Mouse (Mus musculus) CH12F3 (cell line): Measurements from ENCODE around the gene Atf6.

Source experiments
- in situ Hi-C: fragments of 300-500 bp; cut with MboI; formaldehyde crosslinking; loops from 2 replicates; pipeline ENCODE4 v1.14.3; 2020; ENCODE audit warnings: low sequenced_read_pairs

The Atf6 gene

GRCm38 (mm10) chr1:170774431-170774830 is 93.1 kb downstream of the Atf6 start:
- in situ Hi-C loops: no loop called here

GRCm38 (mm10) chr1:170773506-170773905 is 94.1 kb downstream of the Atf6 start:
- in situ Hi-C loops: no loop called here

GRCm38 (mm10) chr1:170771437-170772003 is 96.1 kb downstream of the Atf6 start:
- in situ Hi-C loops: no loop called here

GRCm38 (mm10) chr1:170770691-170771090 is 96.9 kb downstream of the Atf6 start:
- in situ Hi-C loops: no loop called here

DNA sequence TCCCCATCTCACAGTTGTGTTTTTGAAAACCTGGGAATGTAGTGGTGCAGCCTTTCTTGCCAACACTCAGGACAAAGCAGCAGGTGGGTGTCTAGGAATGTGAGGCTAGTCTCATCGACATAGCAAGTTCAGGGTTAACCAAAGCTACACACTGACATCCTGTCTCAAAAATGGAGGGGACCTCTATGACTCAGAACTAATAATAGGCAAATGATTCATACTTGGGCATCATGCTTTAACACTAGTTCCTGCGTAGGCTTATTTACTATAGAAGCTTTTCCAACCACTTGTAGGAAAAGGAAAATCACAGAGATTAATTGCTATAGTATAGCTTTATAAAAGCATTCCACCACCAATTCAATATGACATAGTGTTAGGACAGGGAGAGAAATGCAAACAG is 100.6 kb downstream of the Atf6 start:
- in situ Hi-C loops: no loop called here

DNA sequence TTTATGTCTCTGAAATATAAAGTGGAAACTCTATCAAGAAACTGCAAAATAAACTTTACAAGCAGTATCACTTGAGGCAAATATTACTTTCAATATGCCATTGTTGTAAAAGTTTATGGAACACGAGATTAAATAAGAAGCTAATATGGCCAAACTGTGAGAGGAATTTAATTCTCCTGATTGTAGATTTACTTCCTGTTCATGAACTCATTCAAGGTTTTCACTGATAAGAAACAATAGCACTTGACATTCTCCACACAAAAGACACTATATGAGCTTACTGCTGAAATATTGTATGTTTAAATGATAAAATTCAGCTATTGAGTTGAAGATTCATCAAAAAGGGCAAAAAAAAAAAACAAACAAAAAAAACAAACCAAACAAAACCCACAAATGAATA is 102.8 kb downstream of the Atf6 start:
- in situ Hi-C loops: no loop called here

GRCm38 (mm10) chr1:170761634-170762033 is 105.9 kb downstream of the Atf6 start:
- in situ Hi-C loops: no loop called here

DNA sequence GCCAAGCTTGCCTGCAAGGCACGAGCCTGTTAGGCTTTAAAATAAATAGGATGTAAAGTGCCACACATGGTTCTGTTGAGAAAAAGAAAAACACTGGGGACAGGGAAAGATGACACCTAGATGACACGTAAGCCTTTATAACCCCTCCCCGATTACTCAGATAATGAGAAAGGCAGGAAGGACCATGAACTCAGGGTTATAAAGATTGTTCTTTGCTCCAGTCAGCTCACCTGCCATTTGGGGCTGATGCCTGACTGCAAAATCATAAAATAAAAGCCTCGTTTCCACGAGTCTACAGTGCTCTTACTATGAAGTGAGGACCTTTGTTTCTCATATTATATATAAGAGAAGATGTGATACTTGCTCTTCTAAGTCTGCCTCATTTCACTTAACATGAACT is 114.0 kb downstream of the Atf6 start:
- in situ Hi-C loops: no loop called here

DNA sequence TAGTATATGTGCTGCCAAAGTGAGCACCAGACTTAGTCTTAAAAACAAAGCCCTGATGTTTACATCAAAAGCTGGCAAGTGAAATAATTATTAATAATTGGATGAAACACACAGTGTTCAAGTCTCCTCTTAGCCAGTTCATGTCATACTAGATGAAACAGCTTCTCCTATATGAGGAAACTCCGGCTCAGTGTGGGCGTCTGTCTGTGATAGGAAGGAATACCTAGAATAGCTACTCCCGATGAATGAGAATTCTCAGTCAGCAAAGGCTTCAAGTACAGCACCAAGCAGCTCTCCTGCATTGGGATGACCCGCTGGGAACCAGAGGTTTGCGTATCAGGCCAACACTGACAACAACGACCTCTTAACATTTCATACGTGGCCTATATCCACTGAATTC is 115.8 kb downstream of the Atf6 start:
- in situ Hi-C loops: no loop called here

DNA sequence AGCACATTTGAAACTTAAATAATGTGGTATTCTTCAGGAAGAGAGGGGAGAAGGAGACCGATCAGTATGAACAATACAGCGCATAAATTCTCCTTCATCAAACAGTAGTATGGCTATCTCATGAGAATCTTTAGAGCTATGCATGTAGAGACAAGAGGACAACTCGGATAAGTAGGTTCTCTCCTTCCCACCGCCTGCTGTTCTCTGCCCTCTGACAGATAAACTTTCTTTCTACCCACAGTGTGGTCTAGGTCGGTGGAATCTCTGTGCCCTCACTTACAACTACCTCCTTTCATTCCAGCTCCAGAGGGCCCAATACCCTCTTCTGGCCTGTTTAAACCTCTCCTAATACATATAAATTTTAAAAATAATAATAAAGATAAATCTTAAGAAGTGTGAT is 121.0 kb downstream of the Atf6 start:
- in situ Hi-C loops: no loop called here

DNA sequence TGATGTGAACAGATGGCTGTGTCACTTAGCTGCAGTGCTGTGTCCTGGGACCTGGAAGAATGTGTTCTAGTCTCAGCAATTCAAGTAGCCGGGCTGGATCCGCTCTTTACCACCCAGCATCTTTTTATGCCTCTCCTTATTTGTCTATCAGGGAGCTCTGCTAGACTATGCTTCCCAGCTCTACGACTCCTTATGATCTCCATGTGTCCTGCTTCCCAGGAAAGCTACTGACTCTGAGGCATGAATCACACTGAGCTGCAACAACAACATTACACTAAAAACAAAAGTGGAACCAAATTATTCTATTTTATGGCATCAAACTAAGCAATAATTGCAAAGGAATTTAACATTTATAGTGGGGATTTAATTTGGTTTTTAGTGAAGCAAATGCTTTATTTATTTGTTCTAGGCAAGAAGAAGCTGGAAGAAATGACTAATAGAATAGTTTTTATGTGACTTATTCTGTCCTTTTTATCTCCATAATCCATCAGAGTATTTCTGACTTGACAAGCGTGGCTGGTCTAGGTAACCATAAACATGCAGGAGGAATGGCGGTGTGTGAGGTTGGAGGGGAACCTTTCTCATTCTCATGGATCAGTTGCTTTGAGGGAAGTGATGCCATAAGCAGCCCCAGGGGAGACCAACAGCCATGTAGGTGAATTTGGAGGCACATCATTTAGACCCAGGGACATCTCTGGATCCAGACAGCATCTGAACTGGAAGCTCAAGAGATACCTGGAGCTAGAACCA is 125.9 kb downstream of the Atf6 start:
- in situ Hi-C loops: no loop called here

GRCm38 (mm10) chr1:170734866-170735265 is 132.7 kb downstream of the Atf6 start:
- in situ Hi-C loops: no loop called here

DNA sequence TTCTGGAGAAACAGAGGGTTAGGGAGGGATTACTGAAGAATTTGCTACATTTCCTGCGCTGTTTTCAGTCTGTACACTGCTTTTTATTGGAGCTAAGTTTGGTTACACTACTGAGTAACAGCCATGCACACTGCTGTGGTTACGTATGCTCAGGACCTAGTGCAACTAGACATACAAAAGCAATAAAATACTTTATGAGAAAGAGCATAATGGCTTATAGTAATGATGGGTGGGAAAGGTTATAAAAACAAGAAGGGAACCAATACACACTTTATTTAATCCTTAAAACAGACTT is 135.0 kb downstream of the Atf6 start:
- in situ Hi-C loops: no loop called here

- in situ Hi-C loops: no loop called here
Measured at GRCm38 (mm10) chr1:170731865-170732595, 135.5 kb downstream of the Atf6 start.

DNA sequence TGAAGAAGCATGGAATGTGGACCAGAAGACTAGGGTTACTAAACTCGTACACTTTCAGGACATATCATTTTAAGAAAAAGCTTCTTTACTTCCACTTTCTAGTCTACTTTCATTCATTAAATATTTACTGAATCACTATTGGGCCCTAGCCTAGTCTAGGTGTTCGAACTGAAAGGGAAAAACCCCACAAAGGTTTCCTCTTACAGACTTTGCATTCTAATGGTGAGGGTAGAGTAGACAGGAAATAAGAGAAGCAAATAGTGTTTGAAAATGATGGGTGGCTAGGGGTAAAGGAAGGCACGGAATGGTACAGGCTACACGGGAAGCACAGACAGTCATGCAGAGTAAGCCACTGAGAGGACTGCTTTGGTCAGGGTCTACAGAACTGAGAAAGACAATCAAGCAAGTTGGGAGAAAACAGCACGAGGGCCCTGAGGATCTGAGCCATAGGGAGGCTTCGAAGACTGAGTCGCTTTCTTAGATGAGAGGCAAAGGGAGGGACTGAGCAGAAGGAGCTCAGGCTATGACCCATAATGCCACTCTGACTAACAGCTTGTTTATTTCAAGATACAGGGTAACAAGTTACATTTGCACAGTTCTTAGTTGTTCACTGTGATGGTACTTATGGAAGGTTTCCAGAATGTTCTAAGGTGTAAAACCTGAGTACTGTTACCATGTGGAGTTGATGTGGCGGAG is 138.2 kb downstream of the Atf6 start:
- in situ Hi-C loops: no loop called here

GRCm38 (mm10) chr1:170728524-170728923 is 139.0 kb downstream of the Atf6 start:
- in situ Hi-C loops: no loop called here

GRCm38 (mm10) chr1:170721560-170721959 is 146.0 kb downstream of the Atf6 start:
- in situ Hi-C loops: no loop called here

DNA sequence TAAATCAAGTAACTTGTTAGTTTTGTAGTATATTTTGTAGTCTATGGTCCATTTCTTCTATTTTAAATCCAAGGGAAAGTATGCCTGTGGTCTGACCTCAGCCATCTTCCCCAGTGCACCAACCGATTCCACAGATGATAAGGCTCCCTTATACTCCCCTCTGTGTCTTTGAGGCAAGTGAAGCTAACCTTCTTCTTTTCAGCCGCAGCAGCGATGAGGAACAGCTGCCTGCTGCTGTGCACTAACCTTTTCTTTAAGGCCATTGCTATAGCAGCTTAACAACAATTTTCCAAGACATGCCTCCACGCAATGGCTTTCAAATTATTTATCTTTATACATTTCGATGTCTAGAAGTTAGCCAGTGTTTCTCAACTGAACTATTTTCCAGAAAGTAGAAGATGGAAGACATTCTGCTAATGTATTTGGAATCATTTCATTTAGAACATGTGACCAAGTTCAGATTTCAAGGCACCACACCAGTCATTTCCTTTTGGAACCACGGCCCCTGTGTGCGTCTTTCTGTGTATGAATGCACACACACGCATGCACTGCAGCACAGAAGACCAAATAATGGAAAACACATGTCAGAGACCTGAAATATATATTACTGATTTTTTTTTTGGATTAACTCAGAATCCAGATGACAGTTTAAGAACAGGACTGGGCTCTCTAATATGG is 149.3 kb downstream of the Atf6 start:
- in situ Hi-C loops: no loop called here

DNA sequence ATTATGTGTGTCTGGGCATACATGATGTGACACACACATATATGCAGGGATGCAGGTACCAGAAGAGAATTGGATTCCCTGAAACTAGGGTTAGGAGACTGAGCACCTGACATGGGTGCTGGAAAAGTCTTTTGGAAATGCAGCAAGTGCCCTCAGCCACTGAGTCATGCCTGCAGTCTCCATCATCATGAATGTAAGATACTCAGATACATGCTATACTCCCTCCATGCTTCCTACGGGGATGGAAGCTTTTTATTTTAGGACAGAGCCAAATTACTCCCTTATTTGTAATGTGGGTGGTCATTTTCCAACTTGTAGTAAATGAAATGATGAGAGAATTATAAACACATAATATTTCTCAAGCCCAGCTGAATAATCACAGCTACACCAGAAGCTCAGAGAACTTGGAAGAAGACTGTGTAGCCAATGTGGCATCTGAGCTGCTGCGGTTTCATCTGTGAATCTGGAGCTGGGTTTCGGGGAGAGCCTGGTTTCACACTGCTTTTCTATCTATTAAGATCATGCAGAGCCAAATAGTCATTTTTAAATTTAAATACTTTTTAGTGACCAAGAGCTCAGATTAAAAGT is 150.2 kb downstream of the Atf6 start:
- in situ Hi-C loops: no loop called here

- in situ Hi-C loops: no loop called here
Measured at GRCm38 (mm10) chr1:170711731-170712130, 155.8 kb downstream of the Atf6 start.

DNA sequence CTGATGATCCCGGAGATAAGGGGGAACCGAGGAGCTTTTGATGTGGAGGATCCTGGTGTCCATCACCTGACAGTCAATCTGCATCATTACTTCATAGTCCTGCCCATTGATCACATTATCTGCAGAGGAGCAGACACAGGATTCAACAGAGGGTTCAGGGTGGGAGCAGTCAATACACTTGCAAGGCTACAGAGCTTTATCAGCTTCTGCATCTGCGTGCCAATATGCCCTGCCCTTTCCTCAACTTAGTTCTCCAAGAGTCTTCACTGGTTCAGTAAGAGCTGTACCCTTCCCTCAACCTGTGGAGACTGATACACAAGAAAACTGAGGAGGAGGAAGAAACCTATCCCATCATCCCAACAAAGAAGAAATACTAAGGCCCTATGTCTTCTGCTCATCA is 157.6 kb downstream of the Atf6 start:
- in situ Hi-C loops: no loop called here
